Mouse (Mus musculus) small intestine, adult 2 months (tissue): Measurements from ENCODE around the gene 1300017J02Rik. TPM values are rescaled to one million over a fixed set of nuclear protein-coding genes. Genes with fewer than 3 reads are reported as not detected.

ENCODE experiments used
- H3K27ac ChIP-seq: fragments of 200-500 bp; 2 replicates; pipeline ENCODE4 v1.5.1; 2012; ENCODE audit warnings: low read depth, low read length, control low read depth, inconsistent platforms; ENCODE audit not compliant: insufficient read depth
- H3K27me3 ChIP-seq: fragments of 200-500 bp; 2 replicates; pipeline ENCODE4 v1.6.1; 2012; ENCODE audit warnings: mild to moderate bottlenecking, moderate library complexity, low read length, inconsistent platforms; ENCODE audit not compliant: control insufficient read depth, insufficient read depth
- H3K36me3 ChIP-seq: fragments of 200-500 bp; 2 replicates; pipeline ENCODE4 v1.6.1; 2012; ENCODE audit warnings: mild to moderate bottlenecking, low read length, control low read depth, inconsistent platforms; ENCODE audit not compliant: control insufficient read depth, insufficient read depth
- H3K4me1 ChIP-seq: fragments of 200-500 bp; 2 replicates; pipeline ENCODE4 v1.6.1; 2012; ENCODE audit warnings: low read length, inconsistent platforms, mixed read lengths; ENCODE audit not compliant: control insufficient read depth, insufficient read depth, insufficient read length
- H3K4me3 ChIP-seq: fragments of 200-500 bp; 2 replicates; pipeline ENCODE4 v1.5.1; 2012; ENCODE audit warnings: low read depth, mild to moderate bottlenecking, control low read depth, inconsistent platforms, low read length, moderate library complexity
- CTCF ChIP-seq: fragments of 200-500 bp; IDR thresholded peaks from 2 replicates; pipeline ENCODE4 v1.5.1; 2012; ENCODE audit warnings: low read depth, mild to moderate bottlenecking, control low read depth, inconsistent platforms, low read length, moderate library complexity, mixed read lengths; ENCODE audit not compliant: insufficient replicate concordance, insufficient read length; ENCODE audit errors: extremely low read depth
- POLR2A ChIP-seq: fragments of 200-500 bp; IDR thresholded peaks from 2 replicates; pipeline ENCODE4 v1.6.1; 2012; ENCODE audit warnings: low read depth, mild to moderate bottlenecking, control low read depth, inconsistent platforms, low read length, moderate library complexity
- WGBS: fragments of 180-500 bp; shearing (Covaris S2); methylation state at CpG from one replicate; pipeline ENCODE4 v1.1.7; 2018; 5-methylcytosine and 5-hydroxymethylcytosine counted together
- polyA plus RNA-seq: library from polyadenylated mRNA; depleted of rRNA; stranded (reverse); fragments of >200 nt; gene quantifications from 2 replicates; pipeline ENCODE4 v1.2.3, GENCODE M21; 2012

Gene 1300017J02Rik
- polyA plus RNA-seq, 1 experiment = 0.05 TPM

GRCm38 (mm10) chr9:103229037-103229867 lies 75.6 kb downstream of the 1300017J02Rik start:
- TF ChIP-seq POLR2A (no peak), CTCF (no peak)
- H3K27ac ChIP-seq = no peak overlapping the region
- 80% methylated on average over 15 of the region's 15 CpGs for WGBS
- H3K27me3 ChIP-seq = no peaks in the 10 kb centered on the region
- H3K36me3 ChIP-seq = no peaks in the 10 kb centered on the region
- H3K4me3 ChIP-seq = no peak overlapping the region
- peaks cover 8% of the 10 kb centered on the region for H3K4me1 ChIP-seq

- TF ChIP-seq CTCF (no peak), POLR2A (no peak)
- Histone ChIP-seq H3K27me3 (no peaks in the 10 kb centered on the region), H3K27ac (no peak overlapping the region), H3K4me3 (no peak overlapping the region), H3K36me3 (no peaks in the 10 kb centered on the region), H3K4me1 (peaks cover 8% of the 10 kb centered on the region)
- 73% methylated on average over 13 of the region's 13 CpGs for WGBS
Observed at GRCm38 (mm10) chr9:103228370-103229003, 76.4 kb downstream of the 1300017J02Rik start.

- no peaks in the 10 kb centered on the region for H3K36me3 ChIP-seq
- H3K4me3 ChIP-seq = no peak overlapping the region
- 90% methylated on average over 16 of the region's 16 CpGs for WGBS
- no peak overlapping the region for H3K27ac ChIP-seq
- no peak for TF ChIP-seq CTCF
- TF ChIP-seq POLR2A = no peak
- H3K27me3 ChIP-seq = no peaks in the 10 kb centered on the region
- H3K4me1 ChIP-seq = peaks cover 8% of the 10 kb centered on the region
Observed at GRCm38 (mm10) chr9:103227760-103228159, 77.1 kb downstream of the 1300017J02Rik start.

DNA sequence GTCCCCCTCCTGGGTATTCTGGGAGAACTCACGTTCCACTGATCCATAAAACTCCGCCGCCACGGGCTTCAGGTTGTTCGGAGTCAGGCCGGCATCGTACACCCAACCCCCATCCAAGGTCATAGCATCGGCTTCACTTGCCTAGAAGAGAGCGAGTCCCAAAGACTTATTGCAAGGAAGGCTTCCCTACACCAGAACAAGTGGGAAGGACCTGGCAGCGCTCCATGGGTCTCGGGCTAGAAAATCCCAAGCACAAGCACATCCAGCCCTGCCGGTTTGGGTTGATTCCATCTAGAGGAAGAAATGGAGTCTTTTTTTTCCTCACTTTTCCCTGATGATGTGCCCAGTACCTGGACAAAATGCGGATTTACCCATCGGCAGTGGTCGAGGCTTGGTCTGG lies 78.1 kb downstream of the 1300017J02Rik start:
- TF ChIP-seq POLR2A (no peak), CTCF (no peak)
- Histone ChIP-seq H3K27me3 (no peaks in the 10 kb centered on the region), H3K4me3 (no peak overlapping the region), H3K27ac (no peak overlapping the region), H3K36me3 (no peaks in the 10 kb centered on the region), H3K4me1 (peaks cover 8% of the 10 kb centered on the region)
- WGBS = 88% methylated on average over 15 of the region's 15 CpGs

GRCm38 (mm10) chr9:103225464-103225863 lies 79.4 kb downstream of the 1300017J02Rik start:
- TF ChIP-seq POLR2A = no peak
- TF ChIP-seq CTCF = peak; percentile 48; the same call in 1 of the 2 replicates
- H3K4me1 ChIP-seq = peaks cover 5% of the 10 kb centered on the region
- H3K27ac ChIP-seq = no peak overlapping the region
- WGBS = 64% methylated on average over 3 of the region's 3 CpGs
- H3K4me3 ChIP-seq = no peak overlapping the region
- H3K36me3 ChIP-seq = no peaks in the 10 kb centered on the region
- H3K27me3 ChIP-seq = no peaks in the 10 kb centered on the region

GRCm38 (mm10) chr9:103224721-103225120 lies 80.2 kb downstream of the 1300017J02Rik start:
- no peaks in the 10 kb centered on the region for H3K4me1 ChIP-seq
- H3K27me3 ChIP-seq = no peaks in the 10 kb centered on the region
- H3K27ac ChIP-seq = no peak overlapping the region
- TF ChIP-seq POLR2A (no peak), CTCF (no peak)
- WGBS = 87% methylated on average over 7 of the region's 7 CpGs
- no peaks in the 10 kb centered on the region for H3K36me3 ChIP-seq
- H3K4me3 ChIP-seq = no peak overlapping the region

DNA sequence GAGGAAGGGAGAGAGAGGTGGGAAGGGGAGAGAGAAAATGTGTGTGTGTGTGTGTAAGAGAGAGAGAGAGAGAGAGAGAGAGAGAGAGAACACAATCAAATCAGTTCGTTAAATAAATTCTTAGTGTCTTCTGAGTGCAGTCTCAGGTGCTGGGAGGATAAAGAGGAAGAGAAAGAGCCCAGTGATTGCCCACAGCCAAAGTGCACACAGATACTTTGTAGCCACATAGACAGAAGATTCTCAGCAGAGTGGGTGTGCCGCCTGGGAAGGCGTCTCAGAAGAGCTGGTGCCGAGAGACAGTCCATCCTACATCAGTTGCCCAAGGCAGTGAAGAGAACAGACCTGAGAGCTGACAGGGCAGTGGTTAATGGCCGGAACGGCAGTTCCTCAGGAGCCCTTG lies 90.6 kb downstream of the 1300017J02Rik start:
- H3K4me1 ChIP-seq = no peaks in the 10 kb centered on the region
- H3K27me3 ChIP-seq = no peaks in the 10 kb centered on the region
- 71% methylated on average over 6 of the region's 6 CpGs for WGBS
- no peaks in the 10 kb centered on the region for H3K36me3 ChIP-seq
- H3K27ac ChIP-seq = no peak overlapping the region
- no peak for TF ChIP-seq CTCF
- TF ChIP-seq POLR2A = no peak
- H3K4me3 ChIP-seq = no peak overlapping the region
